Comparison of ENCODE assay signal across 10 mouse cellular contexts in genomic region chr5:72182804-72183203, GRCm38 (mm10). TPM values are rescaled to one million over a fixed set of nuclear protein-coding genes. Genes with fewer than 3 reads are reported as not detected.
DNase-seq lines count a peak whose midpoint lies in the region; ATAC-seq and TF ChIP-seq lines count a peak whose summit lies in the region.
"Had no signal": no experiment of that assay in that cellular context is flagged by ENCODE, and none has a peak within 500 bp of the region (broad histone marks: within the 10 kb centered on the region; RNA-seq: fewer than 3 reads in every experiment).

No protein-coding gene starts in this region.

- WGBS in heart, embryonic 10.5 days, result 84% methylated on average over 4 of the region's 4 CpGs
- WGBS in liver, postnatal 0 days (ENCODE audit: insufficient replicate concordance), result 45% methylated on average over 4 of the region's 4 CpGs

- peaks cover 5% of the 10 kb centered on the region; the same call in 1 of the 2 replicates for H3K4me1 ChIP-seq in heart, embryonic 10.5 days
- H3K4me1 ChIP-seq in liver, postnatal 0 days (ENCODE audit: insufficient read depth), result peaks cover 36% of the 10 kb centered on the region

- H3K27ac ChIP-seq in heart, embryonic 10.5 days, result no peak overlapping the region
- peak overlapping the region; percentile 72 for H3K27ac ChIP-seq in liver, postnatal 0 days (ENCODE audit: low read depth)

- H3K4me3 ChIP-seq in heart, embryonic 10.5 days, result no peak overlapping the region
- H3K4me3 ChIP-seq in liver, postnatal 0 days (ENCODE audit: low read depth, low read length), result peak overlapping the region; percentile 2; the same call in 1 of the 2 replicates

- no peaks in the 10 kb centered on the region for H3K9me3 ChIP-seq in heart, embryonic 10.5 days
- no peaks in the 10 kb centered on the region for H3K9me3 ChIP-seq in liver, postnatal 0 days (ENCODE audit: low read length)

- peak overlapping the region; percentile 64 for H3K4me2 ChIP-seq in liver, postnatal 0 days (ENCODE audit: low read depth, low read length)
- H3K4me2 ChIP-seq: midbrain, embryonic 11.5 days had no signal

- ATAC-seq in liver, postnatal 0 days, result peak; percentile 73

- H3K9ac ChIP-seq in liver, postnatal 0 days (replicated peaks), result no peak overlapping the region

- DNase-seq in heart, adult 8-10 months (ENCODE audit: low spot score), result peak; percentile 44
- DNase-seq in heart, embryonic 10.5 days (ENCODE audit: low spot score), result no peak
- DNase-seq in c-Kit-negative CD71-positive TER-119-positive erythroid progenitor cells, embryonic 14.5 days (ENCODE audit: low read depth, low spot score), result peak; percentile 54
- peak; percentile 55 for DNase-seq in liver, postnatal 0 days
- peak; percentile 52 for DNase-seq in skeletal muscle tissue, adult 2 months (ENCODE audit: low read depth, low spot score)
- no peak for DNase-seq in cerebellum, adult 8-10 months
- no peak for DNase-seq in layer of hippocampus, adult 9-10 months (ENCODE audit: low spot score)
- DNase-seq in right cerebral cortex, postnatal 4 days, result no peak
- DNase-seq: kidney, postnatal 14 days had no signal

- no peaks in the 10 kb centered on the region for H3K27me3 ChIP-seq in heart, embryonic 10.5 days (ENCODE audit: insufficient read depth, poor library complexity, severe bottlenecking)
- no peaks in the 10 kb centered on the region for H3K27me3 ChIP-seq in liver, postnatal 0 days (ENCODE audit: insufficient read depth, low read length)

- TF ChIP-seq EP300 in liver, postnatal 0 days (IDR thresholded peaks at IDR 0.05; ENCODE audit: low read depth), result no peak

- no peaks in the 10 kb centered on the region for H3K36me3 ChIP-seq in heart, embryonic 10.5 days
- H3K36me3 ChIP-seq in liver, postnatal 0 days (replicated peaks; ENCODE audit: insufficient read depth, low read length), result no peaks in the 10 kb centered on the region

- TF ChIP-seq CTCF in liver, postnatal 0 days (IDR thresholded peaks at IDR 0.05; ENCODE audit: low read depth), result no peak

RNA-seq across cellular contexts. Expression of gene Commd8, which starts 14.8 kb away (rescaled TPM):
- 10 to 100 TPM; 40.5 to 44.6 (median 42.2) TPM for total RNA-seq in heart, adult 8-10 months (2022)
- polyA plus RNA-seq in heart, embryonic 10.5 days (2016; fragmentation: Nextera tagmentation; extraction: Ambion mirVana), result 117 and 133 TPM in 2 replicates
- polyA plus RNA-seq in liver, postnatal 0 days (2015; fragmentation: Nextera tagmentation; extraction: Ambion mirVana), result 49.4 and 55.0 TPM in 2 replicates

Comparison
In these comparisons a context has a peak if more than half of its experiments do, and no peak if none do; other contexts are left out.
1. DNase-seq: peak in heart, adult 8-10 months (single experiment), c-Kit-negative CD71-positive TER-119-positive erythroid progenitor cells, embryonic 14.5 days (single experiment), liver, postnatal 0 days (single experiment) and skeletal muscle tissue, adult 2 months (single experiment); none in heart, embryonic 10.5 days (single experiment), cerebellum, adult 8-10 months (single experiment), layer of hippocampus, adult 9-10 months (single experiment) and right cerebral cortex, postnatal 4 days (single experiment).